Mouse (Mus musculus): ENCODE data around the gene Zfp36. TPM values are rescaled to one million over a fixed set of nuclear protein-coding genes. Genes with fewer than 3 reads are reported as not detected.

Gene Zfp36
- polyA plus RNA-seq, 1 experiment from 2014 or later = 13.7 TPM

DNA sequence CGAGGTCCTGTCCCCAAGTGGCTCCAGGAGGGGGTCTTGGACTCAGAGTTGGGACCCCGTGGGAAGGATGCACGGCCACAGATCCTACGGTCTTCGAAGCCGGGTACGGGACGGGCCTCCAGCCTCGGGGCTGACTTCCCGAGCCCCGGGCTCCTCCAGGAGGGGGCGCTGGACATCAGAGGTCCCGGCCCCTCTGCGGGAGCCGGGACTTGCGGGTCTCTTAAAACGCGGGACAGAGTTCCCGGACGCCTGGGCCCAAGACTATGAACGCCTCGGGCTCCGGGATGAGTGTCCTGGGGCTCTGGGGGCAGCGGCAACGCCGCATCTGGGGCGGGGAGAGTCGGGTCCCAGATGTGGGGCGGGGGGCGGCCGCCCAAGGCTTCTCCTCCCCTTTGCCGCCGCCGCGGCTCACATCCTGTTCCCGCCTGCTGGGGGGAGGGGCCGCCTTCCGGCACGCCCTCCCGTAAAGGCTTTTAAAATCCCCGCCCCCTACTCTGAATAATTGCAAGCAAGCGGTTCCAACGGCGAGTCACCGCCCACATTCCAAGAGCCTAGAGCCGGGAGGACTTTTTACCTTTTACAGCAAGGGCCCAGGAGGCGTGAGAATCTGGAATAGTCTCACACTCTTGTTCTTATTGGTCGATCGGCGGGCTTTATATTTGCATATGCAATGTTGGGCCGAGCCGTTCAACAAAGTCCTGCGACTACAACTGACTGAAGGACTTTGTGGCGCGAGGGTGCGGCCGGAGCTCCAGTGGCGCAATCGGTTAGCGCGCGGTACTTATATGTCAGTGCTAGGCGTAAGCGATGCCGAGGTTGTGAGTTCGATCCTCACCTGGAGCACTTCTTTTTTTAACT lies 7.6 kb downstream of the Zfp36 start, which contains the start of gene Plekhg2:
Gene Plekhg2, minus strand, starts transcription at position 349 of the 858 bp plus-strand sequence.
- Histone ChIP-seq H3K27me3 (ENCODE audit: insufficient read depth, poor library complexity, severe bottlenecking) (no peaks in the 10 kb centered on the region), H3K36me3 (peaks cover 33% of the 10 kb centered on the region), H3K27ac (peak within 1 kb of the TSS; percentile 96), H3K4me3 (peak within 1 kb of the TSS; percentile 87), H3K4me1 (peaks cover 65% of the 10 kb centered on the region), H3K9me3 (no peaks in the 10 kb centered on the region)
- DNase-seq (ENCODE audit: low spot score) = peak; percentile 99
- WGBS = under 1% methylated on average over 59 of the region's 66 CpGs

- under 1% methylated on average over 43 of the region's 43 CpGs for WGBS
- Histone ChIP-seq H3K4me1 (peaks cover 56% of the 10 kb centered on the region), H3K9me3 (no peaks in the 10 kb centered on the region), H3K36me3 (peaks cover 38% of the 10 kb centered on the region), H3K27me3 (ENCODE audit: insufficient read depth, poor library complexity, severe bottlenecking) (no peaks in the 10 kb centered on the region), H3K27ac (peak overlapping the region; percentile 96), H3K4me3 (peak overlapping the region; percentile 87)
- no peak for DNase-seq (ENCODE audit: low spot score)
Observed at GRCm38 (mm10) chr7:28371514-28371989, 8.5 kb downstream of the Zfp36 start.

DNA sequence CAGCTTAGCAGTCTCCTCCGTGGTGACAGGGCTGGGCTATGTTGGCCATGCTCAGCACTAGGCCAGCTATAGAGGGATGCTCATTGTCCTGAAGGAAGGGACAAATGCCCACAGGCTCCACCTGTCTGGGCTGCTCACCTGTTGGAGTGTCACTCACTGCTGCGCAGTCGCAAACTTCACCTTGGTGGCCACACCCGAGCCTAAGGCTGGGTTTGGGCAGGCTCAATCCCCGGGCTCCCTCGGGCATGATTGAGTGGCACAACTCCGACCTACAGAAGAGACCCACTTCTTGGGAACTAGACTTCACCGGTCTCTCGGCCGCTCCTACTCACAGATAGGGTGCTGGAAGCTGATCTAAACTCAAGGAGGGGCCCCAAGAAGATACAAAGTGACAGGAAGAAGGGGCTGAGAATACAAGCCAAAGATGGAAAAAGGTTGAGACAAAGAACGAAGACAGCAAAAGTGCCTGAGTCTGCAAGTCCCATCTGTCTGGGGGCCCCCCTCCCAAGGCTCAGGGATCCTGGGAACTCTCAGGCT lies 9.0 kb downstream of the Zfp36 start:
- Histone ChIP-seq H3K4me1 (peaks cover 51% of the 10 kb centered on the region), H3K9me3 (no peaks in the 10 kb centered on the region), H3K36me3 (peaks cover 43% of the 10 kb centered on the region), H3K27ac (peak overlapping the region; percentile 96), H3K27me3 (ENCODE audit: insufficient read depth, poor library complexity, severe bottlenecking) (no peaks in the 10 kb centered on the region), H3K4me3 (peak overlapping the region; percentile 87)
- 9% methylated on average over 11 of the region's 11 CpGs for WGBS
- DNase-seq (ENCODE audit: low spot score) = no peak

GRCm38 (mm10) chr7:28370051-28370450 lies 10.0 kb downstream of the Zfp36 start:
- Histone ChIP-seq H3K4me3 (peak overlapping the region; percentile 87), H3K4me1 (peaks cover 41% of the 10 kb centered on the region), H3K27me3 (ENCODE audit: insufficient read depth, poor library complexity, severe bottlenecking) (no peaks in the 10 kb centered on the region), H3K27ac (peak overlapping the region; percentile 26; the same call in 1 of the 2 replicates), H3K36me3 (peaks cover 53% of the 10 kb centered on the region), H3K9me3 (no peaks in the 10 kb centered on the region)
- DNase-seq (ENCODE audit: low spot score) = no peak
- WGBS = 90% methylated on average over 14 of the region's 14 CpGs

- WGBS = 90% methylated on average over 16 of the region's 16 CpGs
- Histone ChIP-seq H3K27ac (no peak overlapping the region), H3K4me1 (peaks cover 29% of the 10 kb centered on the region), H3K4me3 (0 out of 2 replicates have a peak overlapping the region, but pooled peaks have one; percentile 1), H3K36me3 (peaks cover 70% of the 10 kb centered on the region), H3K9me3 (no peaks in the 10 kb centered on the region), H3K27me3 (ENCODE audit: insufficient read depth, poor library complexity, severe bottlenecking) (no peaks in the 10 kb centered on the region)
- DNase-seq (ENCODE audit: low spot score) = no peak
Observed at GRCm38 (mm10) chr7:28368276-28368920, 11.7 kb downstream of the Zfp36 start.

DNA sequence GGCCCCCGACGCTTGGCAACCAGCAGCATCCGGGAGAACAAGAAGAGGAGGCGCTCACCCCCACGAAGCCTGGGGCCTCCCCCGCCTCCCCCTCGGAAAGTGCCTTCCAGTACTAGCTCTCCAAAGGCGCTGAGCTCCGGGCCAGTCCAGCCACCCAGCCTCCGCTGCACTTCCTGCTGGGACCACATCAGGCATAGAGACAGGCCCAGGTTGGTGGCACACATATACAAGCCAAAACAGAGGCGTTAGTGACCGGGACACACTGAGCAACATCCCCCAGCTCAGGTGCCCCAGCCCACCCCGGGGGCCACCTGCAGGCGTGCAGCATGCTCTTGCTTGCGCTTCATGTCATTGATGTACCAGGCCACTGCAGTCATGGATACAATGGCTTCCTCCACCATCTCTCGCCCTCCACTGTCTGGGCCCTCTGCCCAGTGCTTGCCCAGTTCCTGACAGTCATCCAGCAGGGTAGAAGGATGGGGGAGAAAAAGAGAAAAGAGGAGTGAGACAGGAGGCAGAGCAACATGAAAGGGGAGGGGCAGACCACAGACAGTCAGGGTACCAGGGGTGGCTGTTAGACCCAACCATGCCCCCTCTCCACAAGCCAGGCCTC lies 12.3 kb downstream of the Zfp36 start:
- H3K27ac ChIP-seq = no peak overlapping the region
- WGBS = 90% methylated on average over 16 of the region's 16 CpGs

GRCm38 (mm10) chr7:28362441-28363060 lies 17.5 kb downstream of the Zfp36 start:
- WGBS = 56% methylated on average over 16 of the region's 16 CpGs
- Histone ChIP-seq H3K4me3 (no peak overlapping the region), H3K27ac (0 out of 2 replicates have a peak overlapping the region, but pooled peaks have one; percentile 8)

More for the DNA sequence above, 12.3 kb downstream of the Zfp36 start:
- Histone ChIP-seq H3K9me3 (no peaks in the 10 kb centered on the region), H3K36me3 (peaks cover 75% of the 10 kb centered on the region), H3K4me1 (peaks cover 31% of the 10 kb centered on the region), H3K4me3 (no peak overlapping the region), H3K27me3 (ENCODE audit: insufficient read depth, poor library complexity, severe bottlenecking) (no peaks in the 10 kb centered on the region)
- no peak for DNase-seq (ENCODE audit: low spot score)

GRCm38 (mm10) chr7:28361647-28362341 lies 18.3 kb downstream of the Zfp36 start:
- DNase-seq (ENCODE audit: low spot score) = no peak
- Histone ChIP-seq H3K27ac (0 out of 2 replicates have a peak overlapping the region, but pooled peaks have one; percentile 8), H3K27me3 (ENCODE audit: insufficient read depth, poor library complexity, severe bottlenecking) (no peaks in the 10 kb centered on the region), H3K4me1 (peaks cover 43% of the 10 kb centered on the region), H3K9me3 (no peaks in the 10 kb centered on the region), H3K4me3 (no peak overlapping the region), H3K36me3 (peaks cover 83% of the 10 kb centered on the region)
- 91% methylated on average over 20 of the region's 20 CpGs for WGBS

More at GRCm38 (mm10) chr7:28362441-28363060, 17.5 kb downstream of the Zfp36 start:
- Histone ChIP-seq H3K4me1 (peaks cover 36% of the 10 kb centered on the region), H3K27me3 (ENCODE audit: insufficient read depth, poor library complexity, severe bottlenecking) (no peaks in the 10 kb centered on the region), H3K9me3 (no peaks in the 10 kb centered on the region), H3K36me3 (peaks cover 91% of the 10 kb centered on the region)
- no peak for DNase-seq (ENCODE audit: low spot score)

GRCm38 (mm10) chr7:28360291-28360690 lies 19.8 kb downstream of the Zfp36 start:
- Histone ChIP-seq H3K36me3 (peaks cover 70% of the 10 kb centered on the region), H3K9me3 (no peaks in the 10 kb centered on the region), H3K27ac (0 out of 2 replicates have a peak overlapping the region, but pooled peaks have one; percentile 2), H3K4me3 (no peak overlapping the region), H3K4me1 (peaks cover 50% of the 10 kb centered on the region), H3K27me3 (ENCODE audit: insufficient read depth, poor library complexity, severe bottlenecking) (no peaks in the 10 kb centered on the region)
- 87% methylated on average over 6 of the region's 6 CpGs for WGBS
- no peak for DNase-seq (ENCODE audit: low spot score)

DNA sequence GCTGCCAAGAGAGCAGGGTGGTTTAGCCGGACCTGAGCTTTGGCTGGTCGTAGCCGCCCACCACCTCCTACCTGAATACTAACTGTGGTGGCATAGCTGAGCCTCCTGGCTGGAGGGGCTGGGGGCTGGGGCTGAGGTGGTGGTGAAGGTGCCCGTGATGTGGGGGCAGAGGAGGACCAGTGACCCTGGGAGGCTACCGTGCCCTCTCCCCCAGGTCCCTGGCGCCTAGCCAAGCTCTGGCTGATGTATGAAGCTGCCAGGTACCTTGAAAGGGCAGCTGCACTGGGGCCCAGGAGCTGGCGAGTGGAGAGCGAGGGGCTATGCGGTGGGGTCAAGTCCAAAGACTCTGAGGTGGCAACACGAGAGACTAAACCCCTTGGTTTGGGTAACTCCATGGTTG lies 20.2 kb downstream of the Zfp36 start:
- WGBS = 86% methylated on average over 10 of the region's 10 CpGs
- peaks cover 69% of the 10 kb centered on the region for H3K36me3 ChIP-seq

GRCm38 (mm10) chr7:28358431-28358830 lies 21.6 kb downstream of the Zfp36 start:
- no peak for DNase-seq (ENCODE audit: low spot score)
- Histone ChIP-seq H3K4me1 (peaks cover 50% of the 10 kb centered on the region), H3K27ac (peak overlapping the region; percentile 88), H3K4me3 (peak overlapping the region; percentile 34; the same call in 1 of the 2 replicates), H3K27me3 (ENCODE audit: insufficient read depth, poor library complexity, severe bottlenecking) (no peaks in the 10 kb centered on the region), H3K36me3 (peaks cover 68% of the 10 kb centered on the region), H3K9me3 (no peaks in the 10 kb centered on the region)
- 51% methylated on average over 7 of the region's 7 CpGs for WGBS

More for the DNA sequence above, 20.2 kb downstream of the Zfp36 start:
- Histone ChIP-seq H3K4me1 (peaks cover 50% of the 10 kb centered on the region), H3K9me3 (no peaks in the 10 kb centered on the region), H3K4me3 (no peak overlapping the region), H3K27me3 (ENCODE audit: insufficient read depth, poor library complexity, severe bottlenecking) (no peaks in the 10 kb centered on the region), H3K27ac (no peak overlapping the region)
- DNase-seq (ENCODE audit: low spot score) = no peak
